Mouse (Mus musculus): Measurements from ENCODE around the gene Zfr. TPM values are rescaled to one million over a fixed set of nuclear protein-coding genes. Genes with fewer than 3 reads are reported as not detected.
"Not testable (repeated sequence)": the region's sequence is repeated elsewhere in the genome, so short reads cannot be mapped to it uniquely, and the experiment has no call there.

Zfr gene
- total RNA-seq, 2 experiments from 2014 or later: 68.3 to 69.8 TPM

GRCm38 (mm10) chr15:12111232-12111631 is 6.4 kb upstream of the Zfr start:
- no peak for TF ChIP-seq CTCF (IDR thresholded peaks at IDR 0.05)
- Histone ChIP-seq H3K27ac (peak overlapping the region; percentile 38; the same call in 1 of the 2 replicates), H3K4me3 (no peak overlapping the region)
- DNase-seq: no peak
- intact Hi-C loops (cut with DNase I): no loop called here

- TF ChIP-seq CTCF (IDR thresholded peaks at IDR 0.05): peak; percentile 42
- Histone ChIP-seq H3K4me3 (no peak overlapping the region), H3K27ac (no peak overlapping the region)
- intact Hi-C loops (cut with DNase I): no loop called here
- DNase-seq: no peak
Measured at GRCm38 (mm10) chr15:12113411-12113810, 4.2 kb upstream of the Zfr start.

GRCm38 (mm10) chr15:12114546-12114945 is 3.1 kb upstream of the Zfr start:
- intact Hi-C loops (cut with DNase I): no loop called here

GRCm38 (mm10) chr15:12115722-12116230 is 1.9 kb upstream of the Zfr start:
- Histone ChIP-seq H3K4me3 (no peak overlapping the region), H3K27ac (no peak overlapping the region)
- DNase-seq: no peak
- TF ChIP-seq CTCF (IDR thresholded peaks at IDR 0.05): no peak
- intact Hi-C loops (cut with DNase I): no loop called here

More at GRCm38 (mm10) chr15:12114546-12114945, 3.1 kb upstream of the Zfr start:
- H3K4me3 ChIP-seq: no peak overlapping the region
- no peak for TF ChIP-seq CTCF (IDR thresholded peaks at IDR 0.05)
- H3K27ac ChIP-seq: no peak overlapping the region
- no peak for DNase-seq

GRCm38 (mm10) chr15:12118093-12118431 is 431 bp downstream of the Zfr start:
- Histone ChIP-seq H3K27ac (peak overlapping the region; percentile 99), H3K4me3 (peak overlapping the region; percentile 79)
- DNase-seq: no peak
- TF ChIP-seq CTCF (IDR thresholded peaks at IDR 0.05): no peak
- intact Hi-C loops (cut with DNase I): no loop called here

- Histone ChIP-seq H3K4me3 (peak overlapping the region; percentile 79), H3K27ac (peak overlapping the region; percentile 99)
- intact Hi-C loops (cut with DNase I): no loop called here
- peak; percentile 64 for DNase-seq
- no peak for TF ChIP-seq CTCF (IDR thresholded peaks at IDR 0.05)
Measured at GRCm38 (mm10) chr15:12118432-12119128, 949 bp downstream of the Zfr start.

- intact Hi-C loops (cut with DNase I): no loop called here
- DNase-seq: no peak
- peak overlapping the region; percentile 79 for H3K4me3 ChIP-seq
- peak overlapping the region; percentile 99 for H3K27ac ChIP-seq
- no peak for TF ChIP-seq CTCF (IDR thresholded peaks at IDR 0.05)
Measured at GRCm38 (mm10) chr15:12119129-12119466, 1.5 kb downstream of the Zfr start.

- DNase-seq: no peak
- H3K27ac ChIP-seq: no peak overlapping the region
- no peak overlapping the region for H3K4me3 ChIP-seq
- intact Hi-C loops (cut with DNase I): no loop called here
- no peak for TF ChIP-seq CTCF (IDR thresholded peaks at IDR 0.05)
Measured at GRCm38 (mm10) chr15:12124913-12125312, 7.3 kb downstream of the Zfr start.

- H3K27ac ChIP-seq; intact Hi-C loops (cut with DNase I); H3K4me3 ChIP-seq; DNase-seq: not testable (repeated sequence)
Measured at GRCm38 (mm10) chr15:12130871-12131270, 13.2 kb downstream of the Zfr start.

- no peak for TF ChIP-seq CTCF (IDR thresholded peaks at IDR 0.05)
- DNase-seq: no peak
- Histone ChIP-seq H3K4me3 (no peak overlapping the region), H3K27ac (peak overlapping the region; percentile 87)
- intact Hi-C loops (cut with DNase I): no loop called here
Measured at GRCm38 (mm10) chr15:12134546-12134945, 16.9 kb downstream of the Zfr start.

- Histone ChIP-seq H3K4me3 (peak overlapping the region; percentile 25; the same call in 1 of the 2 replicates), H3K27ac (peak overlapping the region; percentile 87)
- intact Hi-C loops (cut with DNase I): no loop called here
- DNase-seq: peak; percentile 51
- no peak for TF ChIP-seq CTCF (IDR thresholded peaks at IDR 0.05)
Measured at GRCm38 (mm10) chr15:12135368-12135767, 17.7 kb downstream of the Zfr start.

GRCm38 (mm10) chr15:12136371-12136770 is 18.7 kb downstream of the Zfr start:
- peak overlapping the region; percentile 87 for H3K27ac ChIP-seq
- intact Hi-C loops (cut with DNase I): no loop called here
- 0 out of 2 replicates have a peak overlapping the region, but pooled peaks have one; percentile 4 for H3K4me3 ChIP-seq
- DNase-seq: peak; percentile 65
- no peak for TF ChIP-seq CTCF (IDR thresholded peaks at IDR 0.05)

GRCm38 (mm10) chr15:12140985-12141729 is 23.5 kb downstream of the Zfr start:
- TF ChIP-seq CTCF (IDR thresholded peaks at IDR 0.05): no peak
- no peak overlapping the region for H3K27ac ChIP-seq
- intact Hi-C loops (cut with DNase I): no loop called here

More at GRCm38 (mm10) chr15:12140985-12141729, 23.5 kb downstream of the Zfr start:
- no peak for DNase-seq
- H3K4me3 ChIP-seq: no peak overlapping the region
